Comparison of ENCODE assay signal across 18 mouse cellular contexts in genomic region chr6:71224184-71224943, GRCm38 (mm10). TPM values are rescaled to one million over a fixed set of nuclear protein-coding genes. Genes with fewer than 3 reads are reported as not detected.
A peak's percentile ranks its signal among the peaks of the same experiment; 100 is the strongest.
DNase-seq lines count a peak whose midpoint lies in the region; ATAC-seq and TF ChIP-seq lines count a peak whose summit lies in the region.
"Had no signal": no experiment of that assay in that cellular context is flagged by ENCODE, and none has a peak within 500 bp of the region (broad histone marks: within the 10 kb centered on the region; RNA-seq: fewer than 3 reads in every experiment).

No protein-coding gene starts in this region.

- peaks cover 44% of the 10 kb centered on the region for H3K4me1 ChIP-seq in heart, embryonic 12.5 days (replicated peaks)
- H3K4me1 ChIP-seq in lung, embryonic 15.5 days = peaks cover 27% of the 10 kb centered on the region
- H3K4me1 ChIP-seq in forebrain, postnatal 0 days (ENCODE audit: insufficient read depth) = no peaks in the 10 kb centered on the region
- H3K4me1 ChIP-seq: hindbrain, embryonic 15.5 days; liver, embryonic 12.5 days had no signal

- in situ Hi-C loops in Patski (cut with MboI; ENCODE audit: low pct_unique_long_range_greater_than_20kb) = no loop called here

- POLR2A ChIA-PET in Patski (lab: Charles Lee) = no interaction called here

- H3K9me3 ChIP-seq in heart, embryonic 12.5 days (replicated peaks) = no peaks in the 10 kb centered on the region
- no peaks in the 10 kb centered on the region for H3K9me3 ChIP-seq in lung, embryonic 15.5 days
- no peaks in the 10 kb centered on the region for H3K9me3 ChIP-seq in forebrain, postnatal 0 days (ENCODE audit: low read length)
- H3K9me3 ChIP-seq: hindbrain, embryonic 15.5 days; liver, embryonic 12.5 days had no signal

- ATAC-seq in heart, embryonic 12.5 days (ENCODE audit: insufficient number of reproducible peaks, low FRiP score) = no peak
- peak; percentile 62 for ATAC-seq in lung, embryonic 15.5 days (ENCODE audit: borderline replicate concordance, extremely low read depth, low FRiP score, low TSS enrichment)
- peak; percentile 79 for ATAC-seq in Patski
- no peak for ATAC-seq in forebrain, postnatal 0 days
- ATAC-seq: CD4-positive, CD25-positive, alpha-beta regulatory T cell, adult 4 months; liver, embryonic 12.5 days had no signal

- CTCF ChIA-PET in Patski (lab: Charles Lee) = interaction anchor here (0.9 to 1.6 kb wide), 3 partner anchors 12 to 75 kb away, joined by 3 to 5 read pairs (median 3); partner anchors contain the start of gene Krcc1

- H3K9ac ChIP-seq in heart, embryonic 12.5 days = no peak overlapping the region
- H3K9ac ChIP-seq in lung, embryonic 15.5 days = no peak overlapping the region
- no peak overlapping the region for H3K9ac ChIP-seq in forebrain, postnatal 0 days
- H3K9ac ChIP-seq: hindbrain, embryonic 15.5 days; liver, embryonic 12.5 days had no signal

- H3K27me3 ChIP-seq in heart, embryonic 12.5 days (replicated peaks) = no peaks in the 10 kb centered on the region
- no peaks in the 10 kb centered on the region for H3K27me3 ChIP-seq in lung, embryonic 15.5 days
- H3K27me3 ChIP-seq in Patski = no peaks in the 10 kb centered on the region
- H3K27me3 ChIP-seq in splenic B cell, adult 2 months (ENCODE audit: control insufficient read depth, insufficient read depth, low read length, poor library complexity, severe bottlenecking) = no peaks in the 10 kb centered on the region
- no peaks in the 10 kb centered on the region for H3K27me3 ChIP-seq in forebrain, postnatal 0 days (ENCODE audit: insufficient read depth, low read length)
- H3K27me3 ChIP-seq: hindbrain, embryonic 15.5 days; liver, embryonic 12.5 days had no signal

- peaks cover 45% of the 10 kb centered on the region for H3K36me3 ChIP-seq in heart, embryonic 12.5 days
- no peaks in the 10 kb centered on the region for H3K36me3 ChIP-seq in lung, embryonic 15.5 days
- H3K36me3 ChIP-seq in splenic B cell, adult 2 months (ENCODE audit: control insufficient read depth, insufficient read depth, low read length, poor library complexity, severe bottlenecking) = no peaks in the 10 kb centered on the region
- no peaks in the 10 kb centered on the region for H3K36me3 ChIP-seq in forebrain, postnatal 0 days (ENCODE audit: insufficient read depth)
- H3K36me3 ChIP-seq: hindbrain, embryonic 15.5 days; liver, embryonic 12.5 days had no signal

- H3K27ac ChIP-seq in heart, embryonic 12.5 days (ENCODE audit: poor library complexity, severe bottlenecking) = peak overlapping the region; percentile 41
- no peak overlapping the region for H3K27ac ChIP-seq in lung, embryonic 15.5 days
- no peak overlapping the region for H3K27ac ChIP-seq in forebrain, postnatal 0 days (ENCODE audit: low read depth, low read length)
- H3K27ac ChIP-seq: hindbrain, embryonic 15.5 days; liver, embryonic 12.5 days had no signal

- H3K4me3 ChIP-seq in heart, embryonic 12.5 days = no peak overlapping the region
- no peak overlapping the region for H3K4me3 ChIP-seq in lung, embryonic 15.5 days
- no peak overlapping the region for H3K4me3 ChIP-seq in forebrain, postnatal 0 days (ENCODE audit: low read depth, low read length)
- H3K4me3 ChIP-seq: erythroblast, embryonic 14.5 days; hindbrain, embryonic 15.5 days; liver, embryonic 12.5 days had no signal

- 66% methylated on average over 3 of the region's 3 CpGs for WGBS in heart, embryonic 12.5 days
- WGBS in lung, embryonic 15.5 days = 21% methylated on average over 3 of the region's 3 CpGs
- 79% methylated on average over 3 of the region's 3 CpGs for WGBS in forebrain, postnatal 0 days

- TF ChIP-seq CTCF in Patski (IDR thresholded peaks at IDR 0.05) = no peak
- TF ChIP-seq CTCF in forebrain, postnatal 0 days (IDR thresholded peaks at IDR 0.05; ENCODE audit: low read depth) = no peak

- intact Hi-C loops in heart, postnatal 10 days (cut with DNase I) = no loop called here

- DNase-seq in heart, postnatal 10 days = no peak
- DNase-seq in lung, postnatal 25 days (ENCODE audit: low spot score) = no peak
- DNase-seq in Patski (ENCODE audit: low read depth, low spot score) = peak; percentile 80
- peak; percentile 1 for DNase-seq in splenic B cell, adult 2 months (ENCODE audit: low read depth, low spot score)
- no peak for DNase-seq in forebrain, postnatal 0 days
- no peak for DNase-seq in MN1 (ENCODE audit: low spot score)
- DNase-seq: adrenal gland, adult 8-10 months; cerebellum, adult 8-10 months; kidney, adult 9 months had no signal

- H3K4me2 ChIP-seq in heart, embryonic 12.5 days = no peak overlapping the region
- H3K4me2 ChIP-seq in lung, embryonic 15.5 days = no peak overlapping the region
- no peak overlapping the region for H3K4me2 ChIP-seq in forebrain, postnatal 0 days (ENCODE audit: low read depth)
- H3K4me2 ChIP-seq: hindbrain, embryonic 15.5 days; liver, embryonic 12.5 days had no signal

RNA-seq across cellular contexts. Expression of gene Fabp1, which starts 24.7 kb away (rescaled TPM):
- 0.50 and 1.0 TPM in 2 replicates for polyA plus RNA-seq in heart, embryonic 12.5 days (2016; fragmentation: Nextera tagmentation; extraction: Ambion mirVana)
- total RNA-seq in heart, postnatal 10 days (2021) = not detected
- 1.3 and 2.8 TPM in 2 replicates for polyA plus RNA-seq in lung, embryonic 15.5 days (2015; fragmentation: Nextera tagmentation; extraction: Ambion mirVana)
- not detected for polyA plus RNA-seq in Patski (2021)
- not detected in 2 replicates for total RNA-seq in forebrain, postnatal 0 days (2014; rRNA removed)
- polyA plus RNA-seq in forebrain, postnatal 0 days (2015; fragmentation: Nextera tagmentation; extraction: Ambion mirVana) = not detected in 2 replicates
- total RNA-seq: layer of hippocampus, postnatal 10 days; left cerebral cortex, postnatal 14 days had no signal
- polyA plus RNA-seq: CD4-positive, CD25-positive, alpha-beta regulatory T cell, adult 4 months; heart, embryonic 14.5 days had no signal

RNA-seq across cellular contexts. Expression of gene Krcc1, which starts 47.1 kb away (rescaled TPM):
- polyA plus RNA-seq in heart, embryonic 12.5 days (2016; fragmentation: Nextera tagmentation; extraction: Ambion mirVana) = 54.6 and 59.1 TPM in 2 replicates
- total RNA-seq in heart, postnatal 10 days (2021) = 10 to 100 TPM; 51.0 to 55.9 TPM
- polyA plus RNA-seq in lung, embryonic 15.5 days (2015; fragmentation: Nextera tagmentation; extraction: Ambion mirVana) = 46.8 and 52.2 TPM in 2 replicates
- 98.8 TPM for polyA plus RNA-seq in Patski (2021)
- 13.6 and 20.9 TPM in 2 replicates for total RNA-seq in forebrain, postnatal 0 days (2014; rRNA removed)
- 14.0 and 14.6 TPM in 2 replicates for polyA plus RNA-seq in forebrain, postnatal 0 days (2015; fragmentation: Nextera tagmentation; extraction: Ambion mirVana)

Comparison
In these comparisons a context has a peak if more than half of its experiments do, and no peak if none do; other contexts are left out.
1. ATAC-seq: peak in lung, embryonic 15.5 days (single experiment) and Patski (single experiment); none in heart, embryonic 12.5 days (single experiment) and forebrain, postnatal 0 days (single experiment).
2. DNase-seq: peak in Patski (single experiment) and splenic B cell, adult 2 months (single experiment); none in heart, postnatal 10 days (0 of 2), lung, postnatal 25 days (single experiment), forebrain, postnatal 0 days (single experiment) and MN1 (single experiment).